Comparison of ENCODE assay signal across 9 mouse cellular contexts in genomic region chr1:82832495-82833021, GRCm38 (mm10). TPM values are rescaled to one million over a fixed set of nuclear protein-coding genes. Genes with fewer than 3 reads are reported as not detected.
DNase-seq lines count a peak whose midpoint lies in the region; ATAC-seq and TF ChIP-seq lines count a peak whose summit lies in the region.
"Had no signal": no experiment of that assay in that cellular context is flagged by ENCODE, and none has a peak within 500 bp of the region (broad histone marks: within the 10 kb centered on the region; RNA-seq: fewer than 3 reads in every experiment).

No protein-coding gene starts in this region.

- no peak overlapping the region for H3K9ac ChIP-seq in neural tube, embryonic 15.5 days (replicated peaks)
- H3K9ac ChIP-seq: lung, embryonic 15.5 days had no signal

- peaks cover 6% of the 10 kb centered on the region for H3K4me1 ChIP-seq in embryonic fibroblast, embryonic 13.5 days (ENCODE audit: control insufficient read depth, insufficient read depth, low read length)
- H3K4me1 ChIP-seq in neural tube, embryonic 15.5 days: no peaks in the 10 kb centered on the region
- H3K4me1 ChIP-seq: lung, embryonic 15.5 days had no signal

- peak; percentile 71 for ATAC-seq in megakaryocyte, adult 5-6 weeks (ENCODE audit: poor library complexity, severe bottlenecking)
- no peak for ATAC-seq in neural tube, embryonic 15.5 days (ENCODE audit: low FRiP score)

- TF ChIP-seq POLR2A in embryonic fibroblast, embryonic 13.5 days (IDR thresholded peaks at IDR 0.05; ENCODE audit: low read depth, low read length): no peak

- no peaks in the 10 kb centered on the region for H3K9me3 ChIP-seq in neural tube, embryonic 15.5 days (replicated peaks)
- H3K9me3 ChIP-seq: lung, embryonic 15.5 days had no signal

- 77% methylated on average over 11 of the region's 11 CpGs for WGBS in neural tube, embryonic 15.5 days

- DNase-seq in 3134 (ENCODE audit: extremely low read depth, insufficient read length, low spot score): peak; percentile 13
- DNase-seq in B cell, adult 2 months: peak; percentile 54 to 57
- DNase-seq in cerebellum, postnatal 4 days (ENCODE audit: low spot score in 2 of 2): no peak
- DNase-seq in urinary bladder, postnatal 14 days (ENCODE audit: low spot score): no peak
- DNase-seq: right cerebral cortex, postnatal 25 days had no signal

- peak overlapping the region; percentile 1; the same call in 1 of the 2 replicates for H3K27ac ChIP-seq in embryonic fibroblast, embryonic 13.5 days (ENCODE audit: insufficient read depth, low read length)
- H3K27ac ChIP-seq in neural tube, embryonic 15.5 days (replicated peaks): no peak overlapping the region
- H3K27ac ChIP-seq: lung, embryonic 15.5 days had no signal

- no peak overlapping the region for H3K4me3 ChIP-seq in embryonic fibroblast, embryonic 13.5 days (ENCODE audit: insufficient read depth, low read length)
- no peak overlapping the region for H3K4me3 ChIP-seq in neural tube, embryonic 15.5 days (replicated peaks)
- H3K4me3 ChIP-seq: lung, embryonic 15.5 days had no signal

- no peaks in the 10 kb centered on the region for H3K27me3 ChIP-seq in neural tube, embryonic 15.5 days (replicated peaks)
- H3K27me3 ChIP-seq: lung, embryonic 15.5 days had no signal

- H3K4me2 ChIP-seq in neural tube, embryonic 15.5 days: no peak overlapping the region
- H3K4me2 ChIP-seq: lung, embryonic 15.5 days had no signal

- no peak for TF ChIP-seq CTCF in embryonic fibroblast, embryonic 13.5 days (IDR thresholded peaks at IDR 0.05; ENCODE audit: borderline replicate concordance, insufficient read depth, low read length)

- H3K36me3 ChIP-seq in neural tube, embryonic 15.5 days: no peaks in the 10 kb centered on the region
- H3K36me3 ChIP-seq: lung, embryonic 15.5 days had no signal

RNA-seq across cellular contexts. Expression of gene Agfg1, which starts 6.7 kb away (rescaled TPM):
- 75.1 and 77.5 TPM in 2 replicates for polyA plus RNA-seq in embryonic fibroblast, embryonic 13.5 days (2011; ENCODE audit: insufficient read length, low read depth, missing spikeins)
- total RNA-seq in megakaryocyte, adult 5-6 weeks (2015): 57.0 and 61.1 TPM in 2 replicates
- 48.0 and 48.3 TPM in 2 replicates for total RNA-seq in megakaryocyte, adult 5-6 weeks (2017)
- 26.6 and 36.5 TPM in 2 replicates for polyA plus RNA-seq in neural tube, embryonic 15.5 days (2015; fragmentation: Nextera tagmentation; extraction: Ambion mirVana)

Comparison
In these comparisons a context has a peak if more than half of its experiments do, and no peak if none do; other contexts are left out.
1. DNase-seq: peak in 3134 (single experiment) and B cell, adult 2 months (2 of 2); none in cerebellum, postnatal 4 days (0 of 2) and urinary bladder, postnatal 14 days (single experiment).